Mouse (Mus musculus) Patski (cell line): ENCODE results near the gene Rpl26. TPM values are rescaled to one million over a fixed set of nuclear protein-coding genes. Genes with fewer than 3 reads are reported as not detected.

Experiments used
- ATAC-seq: fragments of 100-300 bp; one replicate; pipeline ENCODE4 v1.8.0; 2021
- CTCF ChIA-PET: fragments of 350-600 bp; sonication (Branson Sonifier 250); formaldehyde crosslinking; loops from one replicate; lab custom pipeline; 2022; ENCODE audit warnings: inconsistent platforms; lab: Charles Lee
- POLR2A ChIA-PET: fragments of 350-600 bp; sonication (Branson Sonifier 250); formaldehyde crosslinking; loops from one replicate; lab custom pipeline; 2022; ENCODE audit warnings: antibody characterized with exemption, inconsistent platforms; lab: Charles Lee
- DNase-seq: peaks from one replicate; pipeline ENCODE4 v3.0.0-alpha.2; 2011; ENCODE audit warnings: low read depth, low spot score
- H3K27me3 ChIP-seq: fragments of 371-371 bp; one replicate; pipeline ENCODE4 v1.5.1; 2021
- CTCF ChIP-seq: fragments of 100-300 bp; IDR thresholded peaks from one replicate; pipeline ENCODE4 v1.5.1; 2021
- in situ Hi-C: fragments of 300-500 bp; cut with MboI; formaldehyde crosslinking; loops from 3 replicates; pipeline ENCODE4 v1.11.1; 2018; ENCODE audit warnings: low pct_unique_long_range_greater_than_20kb, mixed read lengths
- polyA plus RNA-seq: library from polyadenylated mRNA; unstranded; gene quantifications from one replicate; pipeline ENCODE4 v1.2.3, GENCODE M21; 2021

Rpl26 gene
- polyA plus RNA-seq, 1 experiment from 2014 or later = 909 TPM

- no peak for DNase-seq
- no peak for ATAC-seq
- TF ChIP-seq CTCF = no peak
- in situ Hi-C loops = no loop called here
- ChIA-PET CTCF (no interaction called here), POLR2A (no interaction called here)
- H3K27me3 ChIP-seq = peaks cover 9% of the 10 kb centered on the region
Measured at GRCm38 (mm10) chr11:68956107-68956506, 54.7 kb downstream of the Rpl26 start.

Other genes starting within 250 kb of the Rpl26 start
- 113 TPM for gene Myh10, start 210.0 kb upstream of the Rpl26 start, polyA plus RNA-seq
- gene Ndel1, start 29.7 kb upstream of the Rpl26 start, polyA plus RNA-seq = 70.3 TPM
- not detected for gene Rnf222, start 13.0 kb upstream of the Rpl26 start, polyA plus RNA-seq
- not detected for gene Odf4, start 25.5 kb downstream of the Rpl26 start, polyA plus RNA-seq
- gene Arhgef15, start 55.9 kb downstream of the Rpl26 start, polyA plus RNA-seq = 0.21 TPM
- gene Slc25a35, start 66.5 kb downstream of the Rpl26 start, polyA plus RNA-seq = 7.2 TPM
- 28.0 TPM for gene Rangrf, start 73.6 kb downstream of the Rpl26 start, polyA plus RNA-seq
- 12.9 TPM for gene Pfas, start 106.9 kb downstream of the Rpl26 start, polyA plus RNA-seq
- gene Ctc1, start 114.3 kb downstream of the Rpl26 start, polyA plus RNA-seq = 44.1 TPM
- 34.1 TPM for gene Aurkb, start 144.1 kb downstream of the Rpl26 start, polyA plus RNA-seq
- 15.9 TPM for gene Borcs6, start 158.1 kb downstream of the Rpl26 start, polyA plus RNA-seq
- gene Tmem107, start 169.2 kb downstream of the Rpl26 start, polyA plus RNA-seq = 56.9 TPM
- 62.4 TPM for gene Vamp2, start 186.9 kb downstream of the Rpl26 start, polyA plus RNA-seq
- gene Per1, start 193.6 kb downstream of the Rpl26 start, polyA plus RNA-seq = 10.8 TPM
- gene Hes7, start 218.8 kb downstream of the Rpl26 start, polyA plus RNA-seq = 0.53 TPM
- gene 9130213A22Rik, start 221.0 kb downstream of the Rpl26 start, polyA plus RNA-seq = 0.96 TPM
- 0.36 TPM for gene Aloxe3, start 224.3 kb downstream of the Rpl26 start, polyA plus RNA-seq